Mouse (Mus musculus) bone marrow, adult 2 months (tissue): ENCODE data around the gene Mfn2.

Experiments used
- CTCF ChIP-seq: fragments of 200-500 bp; IDR thresholded peaks from 2 replicates; pipeline ENCODE4 v1.5.1; 2011; ENCODE audit warnings: low read length, control low read depth; ENCODE audit not compliant: control insufficient read depth, insufficient read depth
- POLR2A ChIP-seq: fragments of 200-500 bp; IDR thresholded peaks from 2 replicates; pipeline ENCODE4 v1.6.1; 2011; ENCODE audit warnings: low read depth, mild to moderate bottlenecking, control low read depth, low read length, borderline replicate concordance; ENCODE audit not compliant: control insufficient read depth

DNA sequence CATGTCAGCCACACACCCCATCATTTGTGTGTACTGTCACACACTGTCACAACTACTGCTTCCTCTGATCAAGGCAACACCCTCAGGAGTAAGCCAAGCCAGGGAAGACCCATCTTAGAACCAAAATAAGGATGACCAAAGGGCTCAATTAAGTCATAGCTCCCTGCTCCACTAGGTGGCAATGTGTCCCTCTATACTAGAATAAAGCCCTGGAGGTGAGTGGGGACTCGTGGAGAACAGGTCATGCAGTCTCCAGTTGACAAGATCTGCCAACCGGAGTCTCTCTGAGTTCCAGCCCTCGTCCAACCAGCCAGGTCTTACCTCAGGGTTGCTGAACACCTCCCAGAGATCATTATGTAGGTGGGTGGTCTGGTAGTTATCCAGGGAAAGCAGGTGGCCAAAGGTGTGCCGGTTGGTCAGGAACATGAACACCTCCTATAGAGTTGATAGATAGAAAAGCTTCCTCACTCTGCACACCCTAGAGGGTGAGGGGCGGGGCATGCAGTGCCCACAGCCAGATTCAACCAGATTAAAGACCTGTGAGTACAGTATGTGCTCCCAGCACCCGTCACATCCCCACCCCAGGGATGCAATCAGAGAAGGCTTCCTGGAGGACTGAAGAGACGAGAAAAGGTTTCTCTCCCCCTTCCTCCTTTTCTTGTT is 14.1 kb upstream of the Mfn2 start:
- TF ChIP-seq POLR2A: no peak
- TF ChIP-seq CTCF: 0 out of 2 replicates have a peak, but pooled peaks have one; percentile 13
